Mouse (Mus musculus) heart, embryonic 10.5 days (tissue): ENCODE results near the gene Rftn1. TPM values are rescaled to one million over a fixed set of nuclear protein-coding genes. Genes with fewer than 3 reads are reported as not detected.
A peak's percentile ranks its signal among the peaks of the same experiment; 100 is the strongest.

Source experiments
- DNase-seq: peaks from one replicate; pipeline ENCODE4 v3.0.0-alpha.2; 2017; ENCODE audit warnings: low spot score
- H3K27ac ChIP-seq: fragments of 300-500 bp; sonication (generic); 2 replicates; pipeline ENCODE4 v1.5.1; 2016; ENCODE audit warnings: mild to moderate bottlenecking
- H3K27me3 ChIP-seq: fragments of 300-500 bp; sonication (generic); 2 replicates; pipeline ENCODE4 v1.6.1; 2016; ENCODE audit warnings: mild to moderate bottlenecking; ENCODE audit not compliant: poor library complexity, insufficient read depth, severe bottlenecking
- H3K36me3 ChIP-seq: fragments of 300-500 bp; sonication (generic); 2 replicates; pipeline ENCODE4 v1.6.1; 2016; ENCODE audit warnings: mild to moderate bottlenecking, moderate library complexity
- H3K4me1 ChIP-seq: fragments of 300-500 bp; sonication (generic); 2 replicates; pipeline ENCODE4 v1.6.1; 2016; ENCODE audit warnings: mild to moderate bottlenecking
- H3K4me3 ChIP-seq: fragments of 300-500 bp; sonication (generic); 2 replicates; pipeline ENCODE4 v1.5.1; 2016; ENCODE audit warnings: mild to moderate bottlenecking, moderate library complexity
- H3K9me3 ChIP-seq: fragments of 300-500 bp; sonication (generic); 2 replicates; pipeline ENCODE4 v1.6.1; 2016; ENCODE audit warnings: mild to moderate bottlenecking, moderate library complexity
- WGBS: fragments of 180-500 bp; shearing (Covaris S2); methylation state at CpG from one replicate; pipeline ENCODE4 v1.1.7; 2016; 5-methylcytosine and 5-hydroxymethylcytosine counted together
- polyA plus RNA-seq: library from polyadenylated mRNA; unstranded; fragments of >200 nt; fragmentation: Nextera tagmentation; extraction: Ambion mirVana; gene quantifications from 2 replicates; pipeline ENCODE4 v1.2.1, GENCODE M21; 2016

Gene Rftn1
- polyA plus RNA-seq, 1 experiment from 2014 or later, result 9.2 TPM

DNA sequence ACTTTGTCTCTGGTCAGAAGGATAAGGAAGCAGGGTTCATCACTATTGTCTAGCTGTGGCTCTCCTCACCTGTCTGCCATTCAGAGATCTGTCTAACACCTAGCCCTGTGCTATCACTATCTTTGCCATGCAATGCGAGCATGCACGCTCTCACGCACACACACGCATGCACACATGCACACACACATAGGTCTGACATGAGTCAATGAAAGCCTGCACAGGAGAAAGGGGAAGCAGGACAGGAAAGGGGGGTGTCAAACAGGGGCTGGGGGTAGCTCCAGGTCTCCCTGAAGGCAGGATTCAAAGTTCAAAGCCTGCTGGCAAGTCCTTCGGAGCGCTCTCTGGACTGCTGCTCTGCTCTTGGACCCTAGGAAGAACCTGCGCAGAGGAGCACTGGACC is 4.9 kb upstream of the Rftn1 start:
- Histone ChIP-seq H3K9me3 (no peaks in the 10 kb centered on the region), H3K36me3 (no peaks in the 10 kb centered on the region), H3K4me3 (no peak overlapping the region), H3K27ac (no peak overlapping the region), H3K27me3 (peaks cover 61% of the 10 kb centered on the region), H3K4me1 (peaks cover 12% of the 10 kb centered on the region; the same call in 1 of the 2 replicates)
- no peak for DNase-seq
- 89% methylated on average over 7 of the region's 7 CpGs for WGBS

DNA sequence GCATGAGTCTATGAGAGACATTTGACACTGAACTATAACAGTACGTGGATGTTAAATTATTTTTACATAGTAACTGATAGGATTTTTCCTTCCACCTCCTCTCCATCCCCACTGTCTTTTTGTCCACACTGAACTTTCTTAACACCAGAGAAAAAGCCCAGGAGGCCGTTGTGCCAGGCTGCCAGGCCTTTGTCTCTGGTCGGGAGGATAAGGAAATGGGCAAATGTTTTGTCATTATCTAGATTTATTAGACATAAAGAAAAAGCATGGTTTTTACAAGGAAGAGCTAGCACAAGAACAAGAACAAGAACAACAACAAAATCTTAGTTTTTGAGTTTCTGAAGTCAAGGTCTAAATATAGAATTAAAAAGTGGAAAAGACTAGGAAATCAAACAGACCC is 4.1 kb upstream of the Rftn1 start:
- Histone ChIP-seq H3K36me3 (no peaks in the 10 kb centered on the region), H3K4me1 (peaks cover 8% of the 10 kb centered on the region; the same call in 1 of the 2 replicates), H3K27me3 (peaks cover 58% of the 10 kb centered on the region), H3K9me3 (no peaks in the 10 kb centered on the region), H3K4me3 (no peak overlapping the region), H3K27ac (no peak overlapping the region)
- no peak for DNase-seq
- 66% methylated on average over 3 of the region's 3 CpGs for WGBS

DNA sequence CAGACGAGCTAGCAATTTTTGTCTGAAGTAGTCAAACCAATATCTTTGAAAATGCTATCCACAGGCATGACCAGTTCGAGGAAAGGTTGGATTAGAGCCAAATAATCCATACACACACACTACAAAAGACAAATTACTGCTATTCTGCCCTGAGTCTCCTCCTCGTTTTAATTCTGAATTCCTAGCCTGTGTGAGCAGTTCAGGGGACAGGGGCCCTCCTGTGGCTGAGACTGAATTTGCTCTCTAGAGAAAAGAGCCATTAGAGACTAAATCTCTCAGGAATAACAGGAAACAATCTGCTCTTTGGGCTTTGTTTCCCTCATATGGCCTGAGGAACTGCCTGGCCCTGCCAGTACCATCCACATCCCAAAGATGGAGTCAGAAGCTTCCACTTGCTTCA is 3.2 kb upstream of the Rftn1 start:
- H3K4me1 ChIP-seq, result peaks cover 11% of the 10 kb centered on the region; the same call in 1 of the 2 replicates
- DNase-seq, result no peak
- WGBS, result 56% methylated on average over 3 of the region's 3 CpGs

DNA sequence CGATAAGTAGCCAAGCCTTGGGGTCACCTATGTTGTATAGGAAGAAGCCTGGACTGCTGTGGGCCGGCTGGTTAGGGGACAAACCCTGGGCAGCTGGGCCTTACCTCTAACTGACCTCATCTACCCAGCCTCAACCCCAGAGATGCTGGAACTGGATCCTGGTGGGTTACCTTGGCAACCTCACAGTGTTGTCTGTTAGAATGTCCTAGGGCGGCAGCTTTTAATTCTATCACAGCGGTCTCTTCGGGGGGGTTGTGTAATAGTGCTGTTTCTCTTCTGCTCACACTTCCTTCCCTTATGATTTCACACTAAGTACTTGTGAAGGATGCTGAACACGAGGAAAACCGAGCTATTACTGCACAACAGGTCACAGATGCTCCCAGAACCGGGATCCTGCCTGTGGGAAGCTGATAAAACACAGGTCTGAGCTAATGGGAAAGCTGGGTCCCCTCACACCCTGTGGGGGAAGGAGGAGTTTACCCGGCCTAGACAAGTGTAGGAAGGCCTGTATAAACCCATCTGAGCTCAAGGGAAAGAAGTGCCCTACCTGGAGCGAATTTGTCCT is 2.0 kb upstream of the Rftn1 start:
- H3K4me1 ChIP-seq, result peaks cover 11% of the 10 kb centered on the region; the same call in 1 of the 2 replicates
- no peaks in the 10 kb centered on the region for H3K9me3 ChIP-seq
- WGBS, result 55% methylated on average over 10 of the region's 10 CpGs
- H3K4me3 ChIP-seq, result no peak overlapping the region
- DNase-seq, result no peak
- no peaks in the 10 kb centered on the region for H3K36me3 ChIP-seq
- no peak overlapping the region for H3K27ac ChIP-seq
- peaks cover 44% of the 10 kb centered on the region for H3K27me3 ChIP-seq

More for the DNA sequence above, 3.2 kb upstream of the Rftn1 start:
- Histone ChIP-seq H3K27me3 (peaks cover 52% of the 10 kb centered on the region), H3K4me3 (no peak overlapping the region), H3K9me3 (no peaks in the 10 kb centered on the region), H3K36me3 (no peaks in the 10 kb centered on the region), H3K27ac (no peak overlapping the region)

DNA sequence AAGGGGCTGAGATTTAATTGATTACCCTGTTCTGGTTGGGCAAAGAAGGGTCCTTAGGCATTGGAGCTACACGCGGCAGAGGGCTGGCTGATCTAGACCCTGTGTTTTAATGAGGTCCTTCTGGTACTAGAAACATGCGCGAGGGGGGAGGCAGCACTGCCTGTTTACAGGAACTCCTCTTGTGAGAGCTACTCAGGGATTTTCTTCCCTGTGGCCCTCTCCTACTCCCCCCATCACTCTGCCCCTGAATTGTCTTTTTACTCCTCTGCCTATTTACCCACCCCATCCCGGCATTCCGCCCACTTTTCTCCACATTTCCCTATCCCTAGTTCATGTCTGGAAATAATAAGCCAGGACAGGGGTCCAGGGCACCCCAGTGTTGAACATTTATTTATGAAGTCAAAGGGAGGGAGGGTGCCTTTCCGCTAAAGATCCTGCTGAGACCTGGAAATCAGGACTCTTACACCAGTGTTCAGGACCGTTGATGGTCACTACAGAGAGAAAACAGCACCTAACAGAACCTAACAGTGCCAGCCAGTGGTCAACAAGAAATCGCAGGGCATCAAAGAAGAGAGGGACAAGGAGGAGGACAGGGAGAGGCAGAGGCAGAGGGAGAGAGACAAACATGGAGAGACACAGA is 964 bp upstream of the Rftn1 start:
- no peak for DNase-seq
- 41% methylated on average over 9 of the region's 9 CpGs for WGBS
- Histone ChIP-seq H3K4me1 (peaks cover 11% of the 10 kb centered on the region; the same call in 1 of the 2 replicates), H3K27ac (no peak overlapping the region), H3K9me3 (no peaks in the 10 kb centered on the region), H3K36me3 (no peaks in the 10 kb centered on the region), H3K27me3 (peaks cover 44% of the 10 kb centered on the region), H3K4me3 (no peak overlapping the region)

DNA sequence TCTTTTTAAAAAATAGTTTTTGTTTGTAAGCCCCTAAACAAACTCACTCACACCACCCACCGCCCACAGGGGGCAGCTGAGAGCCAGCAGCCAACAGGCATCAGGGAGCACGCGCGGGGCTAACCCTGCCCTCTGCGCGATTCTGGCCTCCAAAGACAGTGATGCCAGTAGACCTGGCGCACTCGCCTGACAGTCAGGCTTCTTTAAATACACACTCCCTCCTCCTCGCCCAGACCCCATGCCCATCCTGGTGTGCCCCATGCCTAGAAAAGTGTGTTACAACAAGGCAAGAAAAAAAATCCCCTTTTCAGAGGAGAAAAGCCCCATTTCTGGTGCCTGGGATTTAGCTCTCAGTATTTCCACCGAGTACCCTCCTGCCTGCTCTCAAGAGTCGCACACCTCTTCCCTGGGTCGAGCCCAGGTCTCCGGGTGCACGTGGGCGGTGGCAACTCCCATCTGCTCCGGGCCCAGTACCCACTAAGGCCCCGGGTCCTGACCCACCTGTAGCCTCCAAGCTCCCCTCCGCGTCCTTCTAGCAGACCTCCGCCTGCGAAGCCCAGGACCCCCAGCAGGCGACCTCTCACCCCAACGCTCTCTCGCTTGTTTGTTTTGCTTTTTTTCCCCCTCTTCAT is 977 bp downstream of the Rftn1 start:
- WGBS, result 1% methylated on average over 24 of the region's 24 CpGs
- Histone ChIP-seq H3K36me3 (no peaks in the 10 kb centered on the region), H3K27ac (peak overlapping the region; percentile 82), H3K9me3 (no peaks in the 10 kb centered on the region), H3K4me1 (peaks cover 11% of the 10 kb centered on the region; the same call in 1 of the 2 replicates), H3K4me3 (peak overlapping the region; percentile 80), H3K27me3 (peaks cover 32% of the 10 kb centered on the region)
- peak; percentile 85 for DNase-seq

DNA sequence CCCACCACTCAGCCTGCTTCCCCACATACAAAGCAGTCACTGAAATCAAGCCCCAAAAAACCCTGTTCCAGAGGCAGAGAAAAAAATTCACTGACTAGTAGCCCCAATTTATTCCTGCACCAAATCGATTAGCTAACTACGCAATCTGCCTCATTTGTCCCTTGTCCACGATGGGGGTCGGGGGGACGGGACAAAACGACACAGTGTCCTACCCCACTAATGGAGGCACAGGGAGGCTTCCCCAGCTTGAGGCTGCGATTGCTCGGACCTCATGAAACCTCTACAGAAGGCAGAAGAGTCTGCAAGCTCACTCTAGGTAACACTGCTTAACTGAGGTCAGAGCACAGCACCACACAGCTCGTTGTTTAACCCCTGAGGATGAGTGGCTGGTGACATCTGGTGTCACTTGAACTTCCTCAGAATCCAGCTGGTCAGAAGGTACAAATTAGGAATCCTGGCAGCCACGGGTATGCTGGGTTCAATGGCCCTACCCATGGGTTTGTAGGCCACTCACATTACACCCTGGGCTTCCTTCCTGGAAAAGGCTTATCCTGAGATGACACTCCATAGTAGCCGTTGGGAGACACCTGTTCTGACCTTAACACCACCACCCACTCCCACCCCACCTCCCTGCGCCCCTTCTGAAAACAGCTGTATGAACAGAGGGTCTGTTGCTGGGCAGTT is 1.7 kb downstream of the Rftn1 start:
- H3K36me3 ChIP-seq, result no peaks in the 10 kb centered on the region
- no peak overlapping the region for H3K27ac ChIP-seq
- H3K9me3 ChIP-seq, result no peaks in the 10 kb centered on the region
- 71% methylated on average over 12 of the region's 12 CpGs for WGBS
- DNase-seq, result no peak
- peaks cover 32% of the 10 kb centered on the region for H3K27me3 ChIP-seq
- peak overlapping the region; percentile 80; the same call in 1 of the 2 replicates for H3K4me3 ChIP-seq
- H3K4me1 ChIP-seq, result peaks cover 11% of the 10 kb centered on the region; the same call in 1 of the 2 replicates

DNA sequence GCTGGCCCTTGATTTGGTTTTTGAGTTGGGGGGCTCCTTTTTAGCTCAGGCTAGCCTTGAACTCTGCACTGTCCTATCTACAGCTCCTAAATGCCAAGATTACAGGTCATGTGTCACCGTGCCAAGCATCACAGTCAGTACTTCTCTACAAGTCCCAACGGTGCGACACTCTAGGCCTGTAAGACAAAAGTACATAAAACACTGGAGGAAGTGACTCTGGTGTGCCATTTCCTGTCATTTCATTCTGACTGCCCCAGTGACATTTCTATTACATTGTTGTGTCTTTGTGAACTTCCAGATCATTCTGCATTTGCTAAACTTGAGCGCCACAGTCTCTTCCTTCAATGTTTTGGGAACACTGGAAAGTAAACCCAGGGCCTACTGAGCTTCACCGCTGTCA is 4.9 kb downstream of the Rftn1 start:
- H3K27me3 ChIP-seq, result peaks cover 7% of the 10 kb centered on the region
- 76% methylated on average over 5 of the region's 5 CpGs for WGBS
- H3K9me3 ChIP-seq, result no peaks in the 10 kb centered on the region

DNA sequence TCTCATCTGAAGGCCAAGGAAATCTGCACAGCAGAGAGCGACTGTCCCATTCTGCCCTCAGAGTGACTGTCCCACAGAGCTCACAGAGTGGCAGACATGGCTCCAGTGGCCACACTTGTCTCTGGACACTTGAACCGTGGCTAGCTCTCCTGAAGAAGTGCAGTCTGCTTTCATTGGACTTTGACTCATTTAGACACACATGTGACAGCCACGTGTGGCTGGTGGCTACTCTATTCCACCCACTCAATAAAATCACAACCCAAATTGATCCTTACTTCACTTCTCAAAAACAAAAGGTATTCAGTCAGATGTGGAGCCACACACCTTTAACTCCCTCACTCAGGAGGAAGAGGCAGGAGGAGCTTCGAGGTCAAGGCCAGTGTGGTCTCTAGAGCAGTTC is 5.4 kb downstream of the Rftn1 start:
- Histone ChIP-seq H3K36me3 (no peaks in the 10 kb centered on the region), H3K9me3 (no peaks in the 10 kb centered on the region), H3K27me3 (peaks cover 2% of the 10 kb centered on the region; the same call in 1 of the 2 replicates), H3K4me3 (no peak overlapping the region), H3K4me1 (peaks cover 5% of the 10 kb centered on the region; the same call in 1 of the 2 replicates), H3K27ac (no peak overlapping the region)
- WGBS, result 79% methylated on average over 4 of the region's 4 CpGs
- no peak for DNase-seq

More for the DNA sequence above, 4.9 kb downstream of the Rftn1 start:
- Histone ChIP-seq H3K27ac (no peak overlapping the region), H3K4me1 (peaks cover 9% of the 10 kb centered on the region; the same call in 1 of the 2 replicates), H3K36me3 (no peaks in the 10 kb centered on the region), H3K4me3 (no peak overlapping the region)
- DNase-seq, result no peak

DNA sequence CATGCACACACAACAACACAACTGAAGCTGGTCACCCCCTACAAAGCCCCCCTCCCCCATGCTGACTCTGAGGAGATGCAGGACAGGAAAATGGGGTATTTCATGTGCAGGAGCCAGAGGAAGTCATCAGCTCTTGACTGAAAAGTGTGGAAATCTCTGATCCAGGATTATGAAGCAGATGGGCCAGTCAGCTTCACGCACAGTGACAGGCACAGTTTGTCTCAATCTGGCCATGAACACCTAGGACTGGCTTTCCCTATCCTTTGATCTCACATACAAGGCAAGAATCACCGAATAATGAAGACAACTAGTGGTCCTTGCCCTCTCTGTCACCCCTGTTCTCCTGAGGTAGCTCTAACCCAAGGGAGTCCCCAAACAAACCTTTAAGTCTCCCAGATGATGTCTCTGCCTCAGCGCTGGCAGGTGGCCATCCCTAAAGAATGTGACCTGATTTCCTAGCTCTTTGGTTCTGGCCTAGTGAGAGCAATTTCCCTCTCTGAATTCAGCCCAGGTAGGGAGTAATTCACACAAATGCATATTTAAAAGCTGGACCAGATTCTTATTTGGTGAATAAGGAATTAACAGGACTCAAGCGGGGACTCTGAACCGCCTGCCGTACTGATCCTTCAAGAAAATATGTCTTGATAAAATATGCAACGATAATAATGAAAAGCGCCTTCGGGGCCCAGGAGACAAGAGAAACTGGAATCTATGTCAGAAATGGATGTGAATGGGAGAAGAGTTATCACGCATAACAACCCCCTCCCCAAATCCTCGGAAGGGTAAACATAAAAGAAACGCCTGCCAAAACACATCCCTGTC is 6.0 kb downstream of the Rftn1 start:
- H3K36me3 ChIP-seq, result no peaks in the 10 kb centered on the region
- no peaks in the 10 kb centered on the region for H3K27me3 ChIP-seq
- no peaks in the 10 kb centered on the region for H3K9me3 ChIP-seq
- H3K4me1 ChIP-seq, result peaks cover 2% of the 10 kb centered on the region; the same call in 1 of the 2 replicates
- no peak overlapping the region for H3K4me3 ChIP-seq
- 84% methylated on average over 12 of the region's 12 CpGs for WGBS
- no peak for DNase-seq
- no peak overlapping the region for H3K27ac ChIP-seq

DNA sequence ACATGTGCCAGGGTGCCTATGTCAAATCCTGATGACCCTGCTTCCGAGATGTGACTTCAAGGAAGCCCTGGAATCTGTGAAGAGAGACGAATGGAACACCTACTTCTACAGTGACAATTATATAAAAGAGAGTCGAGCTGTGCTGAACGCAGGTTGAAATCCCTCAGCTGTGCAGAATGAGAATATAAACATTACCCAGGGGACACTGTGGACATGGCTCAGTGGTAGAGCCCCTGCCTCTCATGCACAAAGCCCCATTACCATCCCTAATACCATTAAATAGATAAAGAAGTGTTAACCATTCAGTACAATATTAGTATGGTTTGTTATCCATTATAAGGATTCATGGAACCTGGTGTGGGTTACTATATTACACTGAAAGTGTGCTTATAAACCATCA is 7.2 kb downstream of the Rftn1 start:
- Histone ChIP-seq H3K9me3 (no peaks in the 10 kb centered on the region), H3K4me1 (no peaks in the 10 kb centered on the region), H3K27me3 (no peaks in the 10 kb centered on the region), H3K4me3 (no peak overlapping the region), H3K36me3 (no peaks in the 10 kb centered on the region), H3K27ac (no peak overlapping the region)
- DNase-seq, result no peak
- 79% methylated on average over 4 of the region's 4 CpGs for WGBS

DNA sequence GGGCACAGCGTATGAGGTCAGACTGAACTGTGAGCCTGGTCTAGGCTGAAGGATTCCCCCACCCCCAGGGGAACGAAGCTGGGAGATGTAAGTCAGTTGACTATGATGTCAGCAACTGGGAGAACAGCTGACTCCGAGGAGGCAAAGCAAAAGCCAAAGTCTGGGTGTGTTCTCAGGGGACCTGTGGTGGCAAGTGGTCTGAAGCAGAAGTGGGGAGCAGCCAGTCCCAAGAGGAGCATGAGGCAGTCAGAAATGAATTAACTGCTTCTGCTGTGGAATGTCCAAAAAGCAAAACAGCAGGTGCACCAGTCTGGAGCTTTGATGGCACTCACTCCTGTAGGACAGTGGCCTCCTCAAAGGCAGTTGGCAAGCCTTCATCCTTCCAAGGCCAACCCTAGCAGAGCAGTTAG is 7.9 kb downstream of the Rftn1 start:
- Histone ChIP-seq H3K27me3 (no peaks in the 10 kb centered on the region), H3K36me3 (no peaks in the 10 kb centered on the region; the same call in 1 of the 2 replicates), H3K27ac (no peak overlapping the region), H3K4me3 (no peak overlapping the region), H3K4me1 (no peaks in the 10 kb centered on the region), H3K9me3 (no peaks in the 10 kb centered on the region)
- WGBS, result 59% methylated on average over 3 of the region's 3 CpGs
- DNase-seq, result no peak
